Mouse (Mus musculus): ENCODE data around the gene Pan3. TPM values are rescaled to one million over a fixed set of nuclear protein-coding genes. Genes with fewer than 3 reads are reported as not detected.

Gene Pan3
- polyA plus RNA-seq (2012; ENCODE audit: insufficient read depth, insufficient read length, missing spikeins), result 22.0 and 34.1 TPM in 2 replicates

- peaks cover 17% of the 10 kb centered on the region for H3K4me1 ChIP-seq (ENCODE audit: control insufficient read depth, insufficient read depth, insufficient read length, low read length)
These were observed at the start of gene Pan3 for GRCm38 (mm10) chr5:147429535-147430305. Gene Pan3 (plus strand): TSS chr5:147430161.

GRCm38 (mm10) chr5:147381396-147381795, 48.6 kb upstream of the Pan3 start:
- H3K4me1 ChIP-seq (ENCODE audit: control insufficient read depth, insufficient read depth, insufficient read length, low read length), result no peaks in the 10 kb centered on the region
- H3K4me3 ChIP-seq (ENCODE audit: insufficient read depth, low read depth, low read length), result no peak overlapping the region
- H3K27ac ChIP-seq (replicated peaks; ENCODE audit: low read depth, low read length), result no peak overlapping the region

More at GRCm38 (mm10) chr5:147429535-147430305, at the start of gene Pan3:
- Histone ChIP-seq H3K4me3 (ENCODE audit: insufficient read depth, low read depth, low read length) (peak within 1 kb of the TSS; percentile 70), H3K27ac (replicated peaks; ENCODE audit: low read depth, low read length) (peak within 1 kb of the TSS; percentile 90)

DNA sequence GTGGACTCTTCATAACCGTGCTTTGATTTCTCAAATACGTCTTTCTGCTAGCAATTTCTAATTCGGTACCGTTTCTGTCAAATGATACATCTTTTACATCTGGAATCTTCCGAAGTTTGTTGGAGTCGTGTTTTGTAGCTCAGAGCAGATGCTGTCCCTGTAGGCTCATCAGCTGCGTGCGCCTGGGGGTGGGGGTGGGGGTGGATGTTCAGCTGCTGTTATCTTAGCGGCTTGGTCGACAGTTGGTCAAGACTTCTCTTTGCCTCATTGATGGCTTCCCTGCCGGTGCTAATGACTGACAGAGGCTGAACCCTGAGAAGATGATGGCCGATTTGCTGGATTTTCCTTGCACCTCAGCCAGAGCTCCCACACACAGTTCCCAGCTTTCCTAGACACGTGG, 43.1 kb upstream of the Pan3 start:
- Histone ChIP-seq H3K4me1 (ENCODE audit: control insufficient read depth, insufficient read depth, insufficient read length, low read length) (0 out of 2 replicates have a peak, but pooled peaks cover 2% of the 10 kb centered on the region), H3K4me3 (ENCODE audit: insufficient read depth, low read depth, low read length) (no peak overlapping the region), H3K27ac (replicated peaks; ENCODE audit: low read depth, low read length) (no peak overlapping the region)

GRCm38 (mm10) chr5:147388376-147389008, 41.5 kb upstream of the Pan3 start:
- no peak overlapping the region for H3K27ac ChIP-seq (replicated peaks; ENCODE audit: low read depth, low read length)
- no peak overlapping the region for H3K4me3 ChIP-seq (ENCODE audit: insufficient read depth, low read depth, low read length)
- H3K4me1 ChIP-seq (ENCODE audit: control insufficient read depth, insufficient read depth, insufficient read length, low read length), result 0 out of 2 replicates have a peak, but pooled peaks cover 2% of the 10 kb centered on the region

DNA sequence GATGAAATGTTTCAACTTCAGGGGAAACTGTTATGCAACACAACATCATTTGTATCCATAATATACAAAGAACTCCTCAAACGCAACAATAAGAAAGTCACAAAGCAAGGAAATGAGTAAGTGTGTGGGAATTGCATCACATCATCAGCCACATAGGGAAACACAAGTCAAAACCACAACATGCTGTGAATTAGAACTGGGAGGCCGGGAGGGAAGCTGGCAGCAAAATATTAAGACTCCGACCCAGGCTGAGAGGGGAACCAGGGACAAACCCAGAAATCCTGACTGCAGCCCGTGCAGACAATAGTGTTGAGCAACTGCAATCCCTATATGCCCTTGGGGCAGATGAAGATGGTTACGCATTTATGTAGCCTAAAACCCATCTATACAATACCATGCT, 40.9 kb upstream of the Pan3 start:
- Histone ChIP-seq H3K27ac (replicated peaks; ENCODE audit: low read depth, low read length) (no peak overlapping the region), H3K4me3 (ENCODE audit: insufficient read depth, low read depth, low read length) (no peak overlapping the region), H3K4me1 (ENCODE audit: control insufficient read depth, insufficient read depth, insufficient read length, low read length) (0 out of 2 replicates have a peak, but pooled peaks cover 2% of the 10 kb centered on the region)

DNA sequence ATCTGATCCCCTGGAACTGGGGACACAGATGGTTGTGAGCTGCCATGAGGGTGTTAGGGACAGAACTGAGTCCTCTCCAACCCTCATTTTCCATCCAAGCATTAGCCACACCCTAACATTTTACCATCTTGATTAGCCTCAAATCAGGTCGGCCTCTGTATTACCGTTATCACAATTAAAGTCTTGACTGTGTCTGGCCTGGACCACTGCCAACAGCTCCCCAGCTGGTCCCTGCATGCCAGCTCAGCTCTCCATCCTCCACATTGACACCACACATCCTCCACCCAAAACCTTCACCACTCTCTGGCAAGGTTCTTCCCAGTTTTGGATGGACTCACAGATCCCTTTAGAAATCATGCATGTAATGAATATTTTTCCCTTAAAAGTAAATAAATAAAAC, 39.2 kb upstream of the Pan3 start:
- Histone ChIP-seq H3K4me1 (ENCODE audit: control insufficient read depth, insufficient read depth, insufficient read length, low read length) (0 out of 2 replicates have a peak, but pooled peaks cover 2% of the 10 kb centered on the region), H3K4me3 (ENCODE audit: insufficient read depth, low read depth, low read length) (no peak overlapping the region), H3K27ac (replicated peaks; ENCODE audit: low read depth, low read length) (no peak overlapping the region)

DNA sequence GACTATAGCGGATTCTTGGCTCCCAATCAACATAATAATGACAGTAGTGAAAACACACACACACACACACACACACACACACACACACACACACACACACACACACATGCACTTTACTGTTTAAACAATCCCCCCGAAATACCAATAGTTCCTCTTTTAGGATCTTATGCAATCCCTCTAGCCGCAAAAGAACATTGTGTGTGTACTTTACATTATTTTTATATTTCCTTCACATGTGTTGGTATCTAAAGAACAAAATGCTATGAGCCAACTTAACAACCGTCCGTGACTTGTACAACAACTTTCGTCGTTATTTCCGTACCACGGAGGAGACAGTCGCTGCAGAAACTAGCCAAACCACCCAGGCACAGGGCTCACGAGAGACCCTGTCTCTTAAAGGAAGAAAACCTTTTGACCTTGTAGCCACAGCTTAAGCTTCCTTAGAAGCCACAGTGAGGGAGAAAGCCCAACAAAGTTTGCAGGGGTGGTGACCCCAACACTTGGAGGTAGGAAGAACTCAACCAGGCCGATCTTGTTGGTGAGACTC, 37.2 kb upstream of the Pan3 start:
- H3K27ac ChIP-seq (replicated peaks; ENCODE audit: low read depth, low read length), result no peak overlapping the region
- no peak overlapping the region for H3K4me3 ChIP-seq (ENCODE audit: insufficient read depth, low read depth, low read length)
- H3K4me1 ChIP-seq (ENCODE audit: control insufficient read depth, insufficient read depth, insufficient read length, low read length), result 0 out of 2 replicates have a peak, but pooled peaks cover 2% of the 10 kb centered on the region

GRCm38 (mm10) chr5:147395050-147395449, 34.9 kb upstream of the Pan3 start:
- Histone ChIP-seq H3K4me1 (ENCODE audit: control insufficient read depth, insufficient read depth, insufficient read length, low read length) (no peaks in the 10 kb centered on the region), H3K27ac (replicated peaks; ENCODE audit: low read depth, low read length) (no peak overlapping the region), H3K4me3 (ENCODE audit: insufficient read depth, low read depth, low read length) (no peak overlapping the region)

GRCm38 (mm10) chr5:147399843-147400504, 30.0 kb upstream of the Pan3 start, which contains the start of gene Flt3:
Gene Flt3 (minus strand): TSS chr5:147400489.
- Histone ChIP-seq H3K27ac (replicated peaks; ENCODE audit: low read depth, low read length) (no peak within 1 kb of the TSS), H3K4me3 (ENCODE audit: insufficient read depth, low read depth, low read length) (peak within 1 kb of the TSS; percentile 7; the same call in 1 of the 2 replicates), H3K4me1 (ENCODE audit: control insufficient read depth, insufficient read depth, insufficient read length, low read length) (no peaks in the 10 kb centered on the region)

GRCm38 (mm10) chr5:147400505-147400979, 29.4 kb upstream of the Pan3 start:
- Histone ChIP-seq H3K27ac (replicated peaks; ENCODE audit: low read depth, low read length) (no peak overlapping the region), H3K4me3 (ENCODE audit: insufficient read depth, low read depth, low read length) (0 out of 2 replicates have a peak overlapping the region, but pooled peaks have one; percentile 7), H3K4me1 (ENCODE audit: control insufficient read depth, insufficient read depth, insufficient read length, low read length) (no peaks in the 10 kb centered on the region)

DNA sequence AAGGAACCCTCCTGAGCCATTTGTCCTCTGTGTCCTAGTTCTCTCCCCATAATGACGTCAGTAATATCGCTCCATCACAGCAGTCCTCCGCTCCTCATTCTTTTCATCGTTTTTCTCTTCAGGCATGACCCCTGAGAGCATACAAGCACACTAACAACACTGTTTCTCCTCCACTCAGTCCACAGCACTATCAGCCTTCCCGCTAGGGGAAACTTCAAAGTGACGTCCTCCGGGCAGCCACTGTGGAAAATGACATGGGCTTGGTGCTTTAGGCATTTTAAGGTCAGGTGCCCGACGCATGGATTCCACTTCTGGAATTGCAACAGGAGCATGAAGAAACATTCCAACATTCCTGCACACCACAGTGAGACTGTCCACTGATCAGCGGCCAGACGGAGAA, 28.9 kb upstream of the Pan3 start:
- Histone ChIP-seq H3K4me3 (ENCODE audit: insufficient read depth, low read depth, low read length) (no peak overlapping the region), H3K4me1 (ENCODE audit: control insufficient read depth, insufficient read depth, insufficient read length, low read length) (no peaks in the 10 kb centered on the region), H3K27ac (replicated peaks; ENCODE audit: low read depth, low read length) (no peak overlapping the region)

DNA sequence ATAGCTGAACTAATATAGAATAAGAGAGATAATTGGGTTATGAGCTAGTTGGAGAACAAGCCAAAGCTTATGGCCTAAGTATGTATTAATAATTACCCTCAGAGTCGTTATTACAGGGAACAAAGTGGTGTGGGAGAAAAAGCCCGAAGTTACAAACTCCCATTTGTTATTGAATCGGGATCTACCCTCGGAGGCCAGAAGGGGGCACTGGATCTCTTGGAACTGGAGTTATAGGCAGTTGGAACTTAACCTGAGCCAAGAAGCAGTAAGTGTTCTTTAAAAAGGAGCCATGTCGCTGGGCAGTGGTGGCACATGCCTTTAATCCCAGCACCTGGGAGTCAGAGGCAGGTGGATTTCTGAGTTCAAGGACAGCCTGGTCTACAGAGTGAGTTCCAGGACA, 27.5 kb upstream of the Pan3 start:
- no peaks in the 10 kb centered on the region for H3K4me1 ChIP-seq (ENCODE audit: control insufficient read depth, insufficient read depth, insufficient read length, low read length)
- H3K27ac ChIP-seq (replicated peaks; ENCODE audit: low read depth, low read length), result no peak overlapping the region

DNA sequence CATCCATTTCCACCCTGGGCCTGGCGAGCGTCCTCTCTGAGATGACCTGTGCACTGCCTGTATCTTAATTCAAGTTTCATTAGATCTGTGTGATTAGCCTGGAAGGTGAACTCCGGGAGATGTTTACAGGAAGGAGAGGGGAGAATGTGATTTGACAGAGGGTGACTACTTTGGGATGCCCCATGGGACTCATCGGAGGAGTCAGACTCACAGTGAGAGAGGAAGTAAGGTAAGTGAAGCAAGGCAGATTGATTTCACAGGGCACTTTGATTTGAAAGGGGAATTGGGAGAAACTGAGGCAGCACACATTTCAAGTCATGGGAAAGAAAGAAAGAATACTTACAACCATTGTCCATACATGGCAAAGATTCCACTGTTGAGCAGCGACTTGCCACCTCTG, 23.8 kb upstream of the Pan3 start:
- Histone ChIP-seq H3K4me3 (ENCODE audit: insufficient read depth, low read depth, low read length) (no peak overlapping the region), H3K27ac (replicated peaks; ENCODE audit: low read depth, low read length) (no peak overlapping the region), H3K4me1 (ENCODE audit: control insufficient read depth, insufficient read depth, insufficient read length, low read length) (no peaks in the 10 kb centered on the region)

More for the DNA sequence above, 27.5 kb upstream of the Pan3 start:
- no peak overlapping the region for H3K4me3 ChIP-seq (ENCODE audit: insufficient read depth, low read depth, low read length)

GRCm38 (mm10) chr5:147408731-147409130, 21.2 kb upstream of the Pan3 start:
- Histone ChIP-seq H3K4me3 (ENCODE audit: insufficient read depth, low read depth, low read length) (peak overlapping the region; percentile 12; the same call in 1 of the 2 replicates), H3K4me1 (ENCODE audit: control insufficient read depth, insufficient read depth, insufficient read length, low read length) (no peaks in the 10 kb centered on the region), H3K27ac (replicated peaks; ENCODE audit: low read depth, low read length) (no peak overlapping the region)

DNA sequence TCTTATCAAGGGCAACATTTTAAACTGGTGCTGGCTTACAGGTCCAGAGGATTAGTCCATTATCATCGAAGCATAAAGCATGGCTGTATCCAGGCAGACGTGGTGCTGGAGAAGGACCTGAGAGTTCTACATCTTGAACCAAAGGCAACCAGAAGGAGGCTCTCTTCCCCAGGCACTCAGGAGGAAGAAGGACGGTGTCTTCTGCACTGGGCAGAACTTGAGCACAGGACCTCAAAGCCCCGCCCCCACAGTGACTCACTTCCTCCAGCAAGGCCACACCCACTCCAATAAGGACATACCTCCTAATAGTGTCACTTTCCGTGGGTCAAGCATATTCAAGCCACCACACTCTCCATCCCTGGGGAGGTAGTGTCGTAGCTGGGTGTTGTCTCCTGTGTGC, 19.4 kb upstream of the Pan3 start:
- H3K27ac ChIP-seq (replicated peaks; ENCODE audit: low read depth, low read length), result no peak overlapping the region
- H3K4me1 ChIP-seq (ENCODE audit: control insufficient read depth, insufficient read depth, insufficient read length, low read length), result no peaks in the 10 kb centered on the region
- H3K4me3 ChIP-seq (ENCODE audit: insufficient read depth, low read depth, low read length), result no peak overlapping the region
